Mouse (Mus musculus): ENCODE data around the gene Iqgap2.

- TF ChIP-seq POLR2A (IDR thresholded peaks at IDR 0.05; ENCODE audit: borderline replicate concordance, low read depth, low read length) = no peak
- TF ChIP-seq CTCF (IDR thresholded peaks at IDR 0.05; ENCODE audit: low read depth, low read length) = no peak
These were observed 258.3 kb downstream of the Iqgap2 start for GRCm38 (mm10) chr13:95633384-95633783.
